Mouse (Mus musculus) induced T-regulatory cell, adult 2 months (primary cell): ENCODE data around the gene Parp3.

Experiments used
- DNase-seq: peaks from one replicate; pipeline ENCODE4 v3.0.0-alpha.2; 2012; ENCODE audit warnings: low read depth

The Parp3 gene

GRCm38 (mm10) chr9:106428719-106429220 is 48.0 kb downstream of the Parp3 start:
- no peak for DNase-seq

GRCm38 (mm10) chr9:106421865-106422160 is 54.9 kb downstream of the Parp3 start:
- peak; percentile 91 for DNase-seq

GRCm38 (mm10) chr9:106421033-106421864 is 55.5 kb downstream of the Parp3 start:
- DNase-seq = no peak

GRCm38 (mm10) chr9:106420608-106421007 is 56.1 kb downstream of the Parp3 start:
- no peak for DNase-seq
